Mouse (Mus musculus): ENCODE data around the gene Srrt.
A peak's percentile ranks its signal among the peaks of the same experiment; 100 is the strongest.
"Not testable (repeated sequence)": the region's sequence is repeated elsewhere in the genome, so short reads cannot be mapped to it uniquely, and the experiment has no call there.

Srrt gene

DNA sequence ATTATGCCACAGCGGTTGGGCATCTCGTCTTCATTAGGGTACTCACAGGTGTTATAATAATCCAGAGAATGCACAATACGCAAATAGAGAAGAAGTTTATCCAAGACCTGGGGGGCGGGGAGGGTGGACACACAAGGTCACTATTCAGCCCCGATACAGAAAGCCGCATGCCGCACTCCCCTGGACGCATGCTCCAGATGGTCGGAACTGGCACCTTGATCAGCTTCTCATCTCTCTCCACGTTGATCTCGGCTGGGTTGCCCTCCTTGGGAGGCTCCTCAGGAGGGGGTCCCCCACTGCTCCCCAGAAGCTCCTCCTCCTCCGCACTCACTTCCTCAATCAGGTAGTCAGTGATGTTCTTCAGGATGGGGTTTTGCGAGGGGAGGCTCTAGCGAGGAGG lies 10.3 kb downstream of the Srrt start:
- DNase-seq (ENCODE audit: low spot score), result no peak

GRCm38 (mm10) chr5:137295712-137296111 lies 11.8 kb downstream of the Srrt start:
- no peak for DNase-seq (ENCODE audit: low spot score)

- no peak for DNase-seq (ENCODE audit: low spot score)
Observed at GRCm38 (mm10) chr5:137295296-137295695, 12.2 kb downstream of the Srrt start.

DNA sequence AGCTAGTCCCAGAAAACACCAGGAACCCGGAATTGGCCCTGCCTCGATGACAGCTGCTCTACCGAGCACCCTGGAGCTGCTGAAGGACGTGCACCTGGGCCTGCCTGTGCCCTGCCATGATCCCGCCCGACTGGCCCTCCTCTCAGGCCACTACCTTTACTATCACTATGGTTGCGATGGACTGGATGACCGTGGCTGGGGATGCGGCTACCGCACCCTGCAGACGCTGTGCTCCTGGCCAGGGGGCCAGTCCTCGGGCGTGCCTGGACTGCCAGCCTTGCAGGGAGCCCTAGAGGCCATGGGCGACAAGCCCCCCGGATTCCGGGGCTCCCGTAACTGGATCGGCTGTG lies 12.8 kb downstream of the Srrt start:
- no peak for DNase-seq (ENCODE audit: low spot score)

GRCm38 (mm10) chr5:137293839-137294743 lies 13.4 kb downstream of the Srrt start, which contains the start of gene Ufsp1:
Ufsp1 (plus strand) TSS chr5:137294629.
- DNase-seq (ENCODE audit: low spot score), result peak; percentile 84

DNA sequence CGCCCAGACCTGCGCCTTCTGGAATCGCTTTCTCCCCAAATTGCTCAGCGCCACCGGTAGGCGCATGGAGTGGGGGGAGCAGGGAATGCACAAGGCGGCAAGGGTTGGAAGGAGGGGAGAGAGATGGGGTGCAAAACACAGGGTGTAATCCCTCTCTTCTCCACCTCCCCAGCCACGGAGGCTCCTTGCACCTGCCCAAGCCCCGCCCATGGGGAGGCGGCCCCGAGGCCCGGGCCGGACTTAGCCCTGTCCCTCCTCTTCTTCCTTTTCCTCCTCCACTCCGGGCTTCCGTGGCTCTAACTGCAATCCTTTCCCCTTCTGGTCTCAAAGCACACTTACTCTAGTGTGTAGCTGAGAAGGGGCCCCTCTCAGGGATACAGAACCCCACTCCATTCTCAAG lies 14.2 kb downstream of the Srrt start:
- DNase-seq (ENCODE audit: low spot score), result peak; percentile 35

DNA sequence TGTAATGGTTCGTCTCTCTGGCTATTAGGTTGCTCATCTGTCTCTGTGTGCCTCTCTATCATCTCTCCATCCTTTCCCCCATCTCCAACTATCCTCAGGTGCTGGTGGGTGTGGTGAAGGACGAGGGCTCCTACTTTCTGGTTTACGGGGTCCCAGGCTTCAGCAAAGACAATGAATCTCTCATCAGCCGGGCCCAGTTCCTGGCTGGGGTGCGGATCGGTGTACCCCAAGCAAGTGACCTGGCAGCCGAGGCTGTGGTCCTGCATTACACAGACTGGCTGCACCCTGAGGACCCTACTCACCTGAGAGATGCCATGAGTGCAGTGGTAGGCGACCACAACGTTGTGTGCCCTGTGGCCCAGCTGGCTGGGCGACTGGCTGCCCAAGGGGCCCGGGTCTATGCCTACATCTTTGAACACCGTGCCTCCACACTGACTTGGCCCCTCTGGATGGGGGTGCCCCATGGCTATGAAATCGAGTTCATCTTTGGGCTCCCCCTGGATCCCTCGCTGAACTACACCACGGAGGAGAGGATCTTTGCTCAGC lies 16.0 kb downstream of the Srrt start:
- no peak for DNase-seq (ENCODE audit: low spot score)

DNA sequence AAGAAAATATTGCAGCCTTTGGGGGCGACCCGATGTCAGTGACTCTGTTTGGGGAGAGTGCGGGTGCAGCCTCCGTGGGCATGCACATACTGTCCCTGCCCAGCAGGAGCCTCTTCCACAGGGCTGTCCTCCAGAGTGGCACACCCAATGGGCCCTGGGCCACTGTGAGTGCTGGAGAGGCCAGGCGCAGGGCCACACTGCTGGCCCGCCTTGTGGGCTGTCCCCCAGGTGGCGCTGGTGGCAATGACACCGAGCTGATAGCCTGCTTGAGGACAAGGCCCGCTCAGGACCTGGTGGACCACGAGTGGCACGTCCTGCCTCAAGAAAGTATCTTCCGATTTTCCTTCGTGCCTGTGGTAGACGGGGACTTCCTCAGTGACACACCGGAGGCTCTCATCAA lies 16.8 kb downstream of the Srrt start:
- peak; percentile 33 for DNase-seq (ENCODE audit: low spot score)

GRCm38 (mm10) chr5:137289591-137290365 lies 17.7 kb downstream of the Srrt start:
- no peak for DNase-seq (ENCODE audit: low spot score)

- DNase-seq (ENCODE audit: low spot score), result no peak
Observed at GRCm38 (mm10) chr5:137288999-137289470, 18.4 kb downstream of the Srrt start.

GRCm38 (mm10) chr5:137287953-137288743 lies 19.3 kb downstream of the Srrt start:
- DNase-seq (ENCODE audit: low spot score), result no peak

DNA sequence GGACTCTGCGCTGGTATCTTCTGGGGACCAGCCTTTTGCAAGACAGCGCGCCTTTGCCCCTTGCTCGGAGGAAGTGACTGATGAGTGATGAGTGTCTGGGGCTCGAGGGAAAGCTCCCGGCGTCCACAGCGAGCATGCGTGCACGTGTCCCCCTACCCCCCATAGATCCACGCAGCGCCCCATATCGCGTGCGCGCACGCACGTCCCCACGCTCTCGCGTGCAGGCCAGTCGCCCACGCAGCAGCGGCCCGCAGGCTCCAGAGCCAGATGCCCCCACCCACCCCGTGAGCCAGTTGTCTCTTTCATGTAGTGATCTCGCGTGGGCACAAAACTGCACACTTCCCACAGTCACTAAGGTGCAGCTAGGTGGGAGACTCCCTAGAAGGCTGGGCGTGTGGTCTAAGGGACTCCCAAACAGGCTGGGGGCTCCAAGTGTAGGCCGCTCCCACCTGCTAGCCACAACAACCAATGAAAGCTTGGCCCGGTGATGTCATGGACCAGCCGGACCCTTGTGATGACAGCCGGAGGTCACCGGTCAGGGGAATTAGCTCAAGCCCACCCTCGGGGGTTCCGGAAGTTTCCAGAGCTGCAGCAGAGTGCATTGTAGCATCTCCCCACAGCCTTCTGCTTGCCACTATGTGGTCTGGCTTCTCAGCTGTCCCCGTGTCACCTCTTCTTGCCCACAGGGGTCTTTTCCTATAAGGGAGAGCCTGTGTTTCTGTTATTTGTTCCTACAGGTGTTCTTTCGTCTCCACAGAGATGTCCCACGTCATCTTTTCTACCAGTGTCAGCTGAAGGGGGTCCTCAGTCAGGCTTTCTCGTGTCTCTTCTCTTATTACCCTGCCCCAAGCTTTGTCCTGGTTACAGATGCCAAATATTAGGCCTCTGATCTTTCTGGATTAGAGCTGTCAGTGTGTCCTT lies 20.2 kb downstream of the Srrt start, which contains the start of gene Ache:
Ache (plus strand) TSS at position 488 of the 921 bp plus-strand sequence.
- no peak for DNase-seq (ENCODE audit: low spot score)

GRCm38 (mm10) chr5:137286655-137287031 lies 20.8 kb downstream of the Srrt start:
- peak; percentile 67 for DNase-seq (ENCODE audit: low spot score)

DNA sequence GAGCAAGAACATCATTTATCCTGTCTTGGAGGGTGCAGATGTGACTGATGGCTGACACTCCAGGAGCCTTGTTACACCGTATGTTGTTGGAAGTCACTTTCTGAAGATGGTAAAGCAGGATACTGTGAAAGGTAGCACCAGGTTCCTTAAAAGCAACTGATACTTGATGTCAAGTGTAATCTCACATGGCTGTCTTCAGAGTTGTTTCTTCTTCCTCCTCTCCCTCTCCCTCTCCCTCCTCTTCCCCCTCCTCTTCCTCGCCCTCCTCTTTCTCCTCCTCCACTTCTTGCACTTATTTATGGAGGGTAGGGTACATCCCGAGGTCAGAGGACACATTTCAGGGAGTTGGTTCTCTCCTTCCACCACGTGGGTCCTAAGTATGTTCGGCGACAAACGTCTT lies 21.5 kb downstream of the Srrt start:
- no peak for DNase-seq (ENCODE audit: low spot score)

GRCm38 (mm10) chr5:137285045-137285444 lies 22.4 kb downstream of the Srrt start:
- DNase-seq (ENCODE audit: low spot score), result no peak

DNA sequence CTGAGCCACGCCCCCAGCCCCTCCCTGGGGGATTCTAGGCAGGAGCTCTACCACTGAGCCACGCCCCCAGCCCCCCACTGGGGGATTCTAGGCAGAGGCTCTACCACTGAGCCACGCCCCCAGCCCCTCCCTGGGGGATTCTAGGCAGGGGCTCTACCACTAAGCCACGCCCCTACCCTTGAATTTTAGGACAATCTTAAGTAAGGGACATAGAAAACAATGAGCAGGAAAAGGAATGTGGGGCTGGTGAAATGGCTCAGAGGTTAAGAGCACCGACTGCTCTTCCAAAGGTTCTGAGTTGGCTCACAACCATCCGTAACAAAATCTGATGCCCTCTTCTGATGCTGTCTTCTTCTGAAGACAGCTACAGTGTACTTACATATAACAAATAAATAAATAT lies 23.1 kb downstream of the Srrt start:
- DNase-seq (ENCODE audit: low spot score), result not testable (repeated sequence)

DNA sequence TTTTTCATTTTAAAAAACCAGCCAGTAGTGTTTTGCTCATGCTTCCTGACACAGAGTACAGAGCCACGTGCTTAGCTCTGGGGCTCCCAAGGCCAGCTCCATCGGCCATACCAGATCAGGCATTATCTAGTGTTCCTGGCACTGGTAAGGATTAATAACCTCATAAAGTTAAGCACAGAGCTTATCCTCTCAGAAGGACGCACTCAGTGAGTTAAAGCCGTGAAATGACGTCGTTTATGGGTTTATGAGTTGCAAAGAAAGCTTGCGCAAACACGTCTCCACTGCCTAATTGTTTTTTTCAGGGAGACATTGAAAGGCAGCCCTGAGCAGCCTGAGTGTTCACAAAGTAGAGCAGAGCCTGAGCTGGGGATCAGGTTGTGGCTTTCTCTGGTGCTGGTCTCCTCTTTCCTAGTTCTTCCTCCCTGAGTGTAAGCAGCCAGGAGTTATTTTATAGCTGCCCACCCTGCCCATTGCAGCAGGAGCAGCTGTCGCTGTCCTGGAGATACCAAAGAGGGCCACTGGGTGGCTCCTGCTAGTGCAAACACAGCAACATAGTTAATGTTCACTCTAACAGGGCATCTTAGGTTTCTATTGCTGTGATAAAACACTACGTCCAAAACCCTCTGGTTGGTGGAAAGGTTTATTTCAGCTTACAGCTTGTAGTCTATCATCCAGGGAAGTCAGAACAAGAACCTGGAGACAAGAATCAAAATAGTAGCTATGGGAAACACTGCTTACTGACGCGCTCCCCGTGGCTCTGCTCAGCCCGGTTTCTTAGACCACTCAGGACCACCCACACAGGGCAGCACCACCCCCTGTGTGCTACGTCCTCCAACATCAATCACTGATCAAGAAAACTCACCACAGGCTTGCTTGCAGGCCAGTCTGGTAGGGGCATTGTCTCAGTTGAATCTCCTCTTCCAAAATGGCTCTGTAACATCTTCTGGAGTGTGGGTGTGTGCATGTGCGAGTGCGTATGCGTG lies 29.8 kb downstream of the Srrt start:
- no peak for DNase-seq (ENCODE audit: low spot score)

DNA sequence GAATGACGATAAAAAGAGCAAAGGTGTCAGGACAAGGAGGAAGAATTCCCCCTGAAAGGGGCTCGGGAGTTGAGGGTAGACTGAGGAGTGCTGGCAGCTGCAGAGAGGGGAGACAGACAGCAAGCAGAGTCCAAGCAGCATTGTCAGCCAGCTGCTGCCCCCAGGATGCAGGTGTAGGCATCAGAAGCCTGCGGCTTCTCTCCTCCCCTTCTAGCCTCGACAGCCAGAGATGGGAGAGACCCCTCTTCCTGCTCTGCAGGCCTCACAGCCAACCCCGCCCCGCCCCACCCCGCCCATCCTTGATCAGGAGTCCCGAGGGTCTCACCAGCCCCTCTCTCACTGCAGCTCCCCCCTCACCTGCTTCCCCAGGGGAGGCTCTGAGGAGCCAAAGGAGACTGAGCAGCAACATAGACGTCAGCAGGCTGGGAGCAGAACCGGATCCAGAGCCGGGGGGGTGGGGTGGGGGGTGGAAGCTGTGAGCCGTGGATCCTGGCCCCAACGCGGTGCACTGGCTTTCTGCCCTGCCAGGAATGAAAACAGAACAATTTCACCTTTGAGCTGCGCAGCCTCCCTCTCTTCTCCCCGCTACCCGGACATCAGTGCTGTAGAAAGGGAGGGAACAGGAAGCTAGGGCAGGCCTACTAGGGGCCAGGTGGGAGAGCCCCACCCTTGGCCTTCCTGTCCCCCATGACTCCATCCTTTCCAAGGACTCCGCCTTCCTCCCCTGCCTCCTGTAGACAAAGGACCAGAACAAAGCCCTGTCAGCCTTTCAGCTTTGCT lies 39.2 kb downstream of the Srrt start:
- DNase-seq (ENCODE audit: low spot score), result no peak

DNA sequence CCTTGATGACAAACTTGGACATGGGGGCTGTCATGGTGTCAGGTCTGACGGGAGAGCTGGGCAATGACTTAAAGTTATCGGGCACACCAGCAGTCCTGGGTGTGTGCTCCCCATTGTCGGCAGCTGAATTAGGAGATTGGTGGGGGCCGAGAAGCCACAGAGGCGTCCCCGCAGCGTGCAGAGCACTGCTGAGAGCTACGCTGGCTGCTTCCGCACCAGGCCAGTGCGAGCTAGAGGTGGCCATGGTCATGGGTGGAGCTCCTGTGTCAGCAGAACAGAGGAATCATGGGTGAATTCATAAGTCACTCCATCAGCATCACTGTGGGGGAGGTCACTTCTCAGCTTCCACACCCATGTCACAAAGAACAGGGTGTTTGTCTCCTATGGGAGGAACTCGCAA lies 42.7 kb downstream of the Srrt start:
- DNase-seq (ENCODE audit: low spot score), result no peak
